Mouse (Mus musculus) adrenal gland, adult (tissue): ENCODE measurements around the gene Grm8.

Source experiments
- DNase-seq, 2 experiments: peaks; one replicate each; pipeline ENCODE4 v3.0.0; 2022 to 2023; ENCODE audit warnings: low spot score in 1 of 2; ENCODE audit not compliant: inconsistent age in 2 of 2

Grm8 gene

GRCm38 (mm10) chr6:28135001-28135401 lies at the start of gene Grm8:
TSS of gene Grm8 (minus strand) at chr6:28135178.
- peak; percentile 9 to 42 for DNase-seq

- DNase-seq: no peak
Measured at GRCm38 (mm10) chr6:28169851-28170539, 35.0 kb upstream of the Grm8 start.

- no peak for DNase-seq
Measured at GRCm38 (mm10) chr6:28160399-28160798, 25.4 kb upstream of the Grm8 start.

GRCm38 (mm10) chr6:28146445-28146844 lies 11.5 kb upstream of the Grm8 start:
- DNase-seq: no peak

- no peak for DNase-seq
Measured at GRCm38 (mm10) chr6:28142332-28142731, 7.4 kb upstream of the Grm8 start.

GRCm38 (mm10) chr6:28135411-28136233 lies 644 bp upstream of the Grm8 start:
- peak; percentile 73 to 92 for DNase-seq

- DNase-seq: no peak
Measured at GRCm38 (mm10) chr6:28134251-28134801, 652 bp downstream of the Grm8 start.

GRCm38 (mm10) chr6:28133206-28134063 lies 1.5 kb downstream of the Grm8 start:
- no peak for DNase-seq

GRCm38 (mm10) chr6:28132056-28132455 lies 2.9 kb downstream of the Grm8 start:
- DNase-seq: no peak

- DNase-seq: no peak
Measured at GRCm38 (mm10) chr6:28128871-28129270, 6.1 kb downstream of the Grm8 start.

GRCm38 (mm10) chr6:28115519-28115918 lies 19.5 kb downstream of the Grm8 start:
- no peak for DNase-seq

- DNase-seq: no peak
Measured at GRCm38 (mm10) chr6:28114916-28115315, 20.1 kb downstream of the Grm8 start.

GRCm38 (mm10) chr6:28111551-28111950 lies 23.4 kb downstream of the Grm8 start:
- no peak for DNase-seq

- DNase-seq: no peak
Measured at GRCm38 (mm10) chr6:28102608-28103316, 32.2 kb downstream of the Grm8 start.

GRCm38 (mm10) chr6:28100001-28100400 lies 35.0 kb downstream of the Grm8 start:
- no peak for DNase-seq

GRCm38 (mm10) chr6:28092511-28092910 lies 42.5 kb downstream of the Grm8 start:
- DNase-seq: no peak

GRCm38 (mm10) chr6:28091836-28092235 lies 43.1 kb downstream of the Grm8 start:
- DNase-seq: no peak

GRCm38 (mm10) chr6:28090981-28091380 lies 44.0 kb downstream of the Grm8 start:
- DNase-seq: no peak

GRCm38 (mm10) chr6:28075534-28075933 lies 59.4 kb downstream of the Grm8 start:
- DNase-seq: no peak

- no peak for DNase-seq
Measured at GRCm38 (mm10) chr6:28074470-28074869, 60.5 kb downstream of the Grm8 start.
